ENCODE assay signal across 23 mouse cellular contexts in genomic region chr11:57236431-57236830, GRCm38 (mm10).
A peak's percentile ranks its signal among the peaks of the same experiment; 100 is the strongest.
DNase-seq lines count a peak whose midpoint lies in the region; ATAC-seq lines count a peak whose summit lies in the region.
"Had no signal": no experiment of that assay in that cellular context is flagged by ENCODE, and none has a peak within 500 bp of the region (broad histone marks: within the 10 kb centered on the region; RNA-seq: fewer than 3 reads in every experiment).

No protein-coding gene starts in this region.

- H3K27me3 ChIP-seq in midbrain, embryonic 11.5 days (ENCODE audit: control insufficient read depth, insufficient read depth, low read length), result no peaks in the 10 kb centered on the region
- H3K27me3 ChIP-seq in midbrain, embryonic 16.5 days (ENCODE audit: control insufficient read depth, insufficient read depth, low read depth, low read length), result no peaks in the 10 kb centered on the region
- H3K27me3 ChIP-seq in limb, embryonic 12.5 days, result no peaks in the 10 kb centered on the region
- H3K27me3 ChIP-seq: hindbrain, embryonic 15.5 days; intestine, embryonic 15.5 days; liver, embryonic 15.5 days had no signal

- H3K4me3 ChIP-seq in midbrain, embryonic 11.5 days (ENCODE audit: low read depth, low read length), result no peak overlapping the region
- no peak overlapping the region for H3K4me3 ChIP-seq in midbrain, embryonic 16.5 days (ENCODE audit: low read depth, low read length)
- H3K4me3 ChIP-seq in limb, embryonic 12.5 days (replicated peaks), result peak overlapping the region; percentile 11; the same call in 1 of the 2 replicates
- H3K4me3 ChIP-seq: forebrain, embryonic 10.5 days; hindbrain, embryonic 15.5 days; intestine, embryonic 15.5 days; left cerebral cortex, adult 2 months; liver, embryonic 15.5 days; midbrain, embryonic 10.5 days had no signal

- peak; percentile 48 for DNase-seq in embryo, embryonic 11 days
- DNase-seq in embryo, embryonic 9.5 days (ENCODE audit: extremely low spot score), result no peak
- DNase-seq in midbrain, embryonic 11.5 days (ENCODE audit: low spot score, missing footprints), result peak; percentile 70
- DNase-seq in cerebellum, postnatal 4 days (ENCODE audit: low spot score in 2 of 2), result no peak
- DNase-seq in heart, adult 8-10 months (ENCODE audit: low spot score), result no peak
- DNase-seq: adrenal gland, postnatal 14 days; cerebellum, adult 2 months; cerebellum, postnatal 25 days; kidney, adult 8-10 months; kidney, postnatal 25 days; left cerebral cortex, postnatal 4 days; thymus, adult 2 months; thymus, postnatal 4 days had no signal

- H3K9ac ChIP-seq in midbrain, embryonic 11.5 days (ENCODE audit: low read length), result no peak overlapping the region
- H3K9ac ChIP-seq in midbrain, embryonic 16.5 days (ENCODE audit: low read depth, low read length), result no peak overlapping the region
- no peak overlapping the region for H3K9ac ChIP-seq in limb, embryonic 12.5 days (replicated peaks)
- H3K9ac ChIP-seq: hindbrain, embryonic 15.5 days; intestine, embryonic 15.5 days; liver, embryonic 15.5 days had no signal

- no peaks in the 10 kb centered on the region for H3K9me3 ChIP-seq in midbrain, embryonic 11.5 days (ENCODE audit: control insufficient read depth, low read length)
- H3K9me3 ChIP-seq in midbrain, embryonic 16.5 days (replicated peaks; ENCODE audit: control insufficient read depth, low read length, poor library complexity, severe bottlenecking), result no peaks in the 10 kb centered on the region
- H3K9me3 ChIP-seq in limb, embryonic 12.5 days, result no peaks in the 10 kb centered on the region
- H3K9me3 ChIP-seq: forebrain, embryonic 10.5 days; hindbrain, embryonic 15.5 days; intestine, embryonic 15.5 days; liver, embryonic 15.5 days; midbrain, embryonic 10.5 days had no signal

- H3K4me1 ChIP-seq in midbrain, embryonic 11.5 days (ENCODE audit: control insufficient read depth, insufficient read depth, low read length), result peaks cover 10% of the 10 kb centered on the region; the same call in 1 of the 2 replicates
- H3K4me1 ChIP-seq in midbrain, embryonic 16.5 days (ENCODE audit: control insufficient read depth, insufficient read depth, low read length), result peaks cover 2% of the 10 kb centered on the region; the same call in 1 of the 2 replicates
- H3K4me1 ChIP-seq in limb, embryonic 12.5 days (replicated peaks), result peaks cover 7% of the 10 kb centered on the region; the same call in 1 of the 2 replicates
- H3K4me1 ChIP-seq: hindbrain, embryonic 15.5 days; intestine, embryonic 15.5 days; liver, embryonic 15.5 days had no signal

- H3K36me3 ChIP-seq in midbrain, embryonic 11.5 days (ENCODE audit: control insufficient read depth, insufficient read depth, low read length), result no peaks in the 10 kb centered on the region
- peaks cover 4% of the 10 kb centered on the region; the same call in 1 of the 2 replicates for H3K36me3 ChIP-seq in midbrain, embryonic 16.5 days (ENCODE audit: control insufficient read depth, insufficient read depth, low read length)
- no peaks in the 10 kb centered on the region for H3K36me3 ChIP-seq in limb, embryonic 12.5 days
- H3K36me3 ChIP-seq: forebrain, embryonic 10.5 days; hindbrain, embryonic 15.5 days; intestine, embryonic 15.5 days; liver, embryonic 15.5 days; midbrain, embryonic 10.5 days had no signal

- no peak overlapping the region for H3K27ac ChIP-seq in midbrain, embryonic 11.5 days (ENCODE audit: low read depth, low read length)
- no peak overlapping the region for H3K27ac ChIP-seq in midbrain, embryonic 16.5 days (ENCODE audit: low read length)
- H3K27ac ChIP-seq in limb, embryonic 12.5 days, result no peak overlapping the region
- H3K27ac ChIP-seq: forebrain, embryonic 10.5 days; hindbrain, embryonic 15.5 days; intestine, embryonic 15.5 days; left cerebral cortex, adult 2 months; liver, embryonic 15.5 days; midbrain, embryonic 10.5 days had no signal

- H3K4me2 ChIP-seq in midbrain, embryonic 11.5 days, result no peak overlapping the region
- no peak overlapping the region for H3K4me2 ChIP-seq in midbrain, embryonic 16.5 days (ENCODE audit: low read length)
- peak overlapping the region; percentile 45 for H3K4me2 ChIP-seq in limb, embryonic 12.5 days
- H3K4me2 ChIP-seq: heart, embryonic 11.5 days; hindbrain, embryonic 15.5 days; intestine, embryonic 15.5 days; liver, embryonic 15.5 days had no signal

- 87% methylated on average over 1 of the region's 1 CpGs for WGBS in midbrain, embryonic 11.5 days
- WGBS in midbrain, embryonic 16.5 days, result 90% methylated on average over 1 of the region's 1 CpGs
- WGBS in limb, embryonic 12.5 days, result 20% methylated on average over 1 of the region's 1 CpGs

- no peak for ATAC-seq in midbrain, embryonic 11.5 days (ENCODE audit: low FRiP score)
- ATAC-seq in midbrain, embryonic 16.5 days, result no peak
- ATAC-seq in limb, embryonic 12.5 days (ENCODE audit: insufficient number of reproducible peaks, insufficient read depth, low FRiP score, low TSS enrichment, low read depth), result peak; percentile 42; the same call in 1 of the 2 replicates
- ATAC-seq: intestine, embryonic 15.5 days; lung, postnatal 0 days had no signal

Comparison
In these comparisons a context has a peak if more than half of its experiments do, and no peak if none do; other contexts are left out.
1. DNase-seq: peak in embryo, embryonic 11 days (single experiment) and midbrain, embryonic 11.5 days (single experiment); none in embryo, embryonic 9.5 days (single experiment), cerebellum, postnatal 4 days (0 of 2) and heart, adult 8-10 months (single experiment).